Mouse (Mus musculus): Measurements from ENCODE around the gene Olfr106-ps.

Olfr106-ps gene

GRCm38 (mm10) chr17:37390093-37390492, at the start of gene Olfr106-ps:
Gene Olfr106-ps, plus strand, starts transcription at chr17:37390393.
- DNase-seq (ENCODE audit: low read depth, low spot score) = no peak

DNA sequence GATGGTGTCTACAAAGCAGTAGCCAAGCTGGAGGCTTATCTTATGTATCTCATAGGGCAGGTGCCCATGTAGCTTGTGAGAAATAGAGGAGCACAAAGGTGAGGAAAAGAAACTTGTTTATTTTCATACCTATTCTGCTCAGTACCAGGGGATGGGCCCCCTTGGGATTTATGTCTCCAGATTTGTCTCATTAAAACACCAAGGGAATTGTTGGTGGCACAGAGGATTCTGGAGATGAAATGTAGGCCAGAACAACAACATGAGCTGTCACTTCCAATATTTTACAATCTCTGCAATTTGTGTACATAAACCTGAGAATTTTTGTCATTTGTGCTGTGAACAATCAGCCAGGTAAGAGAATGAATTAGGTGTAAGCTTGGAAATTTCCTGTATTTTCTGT, 30.9 kb upstream of the Olfr106-ps start, which contains the start of gene Olfr104-ps:
TSS of gene Olfr104-ps (plus strand) at position 301 of the 400 bp plus-strand sequence.
- DNase-seq (ENCODE audit: low read depth, low spot score) = no peak

DNA sequence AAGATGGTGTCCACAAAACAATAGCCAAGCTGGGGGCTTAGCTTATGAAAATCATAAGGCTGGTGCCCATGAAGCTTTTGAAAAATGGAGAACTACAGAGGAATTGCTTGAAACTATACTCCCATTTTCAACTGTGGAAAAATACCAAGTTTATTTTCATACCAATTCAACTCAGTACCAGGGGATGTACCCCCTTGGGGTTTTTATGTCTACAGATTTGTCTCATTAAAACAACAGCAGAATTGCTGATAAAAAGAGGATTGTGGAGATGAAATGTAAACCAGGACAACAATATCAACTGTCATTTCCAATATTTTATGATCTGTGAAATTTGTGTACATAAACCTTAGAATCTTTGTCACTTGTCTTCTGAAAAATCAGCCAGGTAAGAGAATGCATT, 11.5 kb upstream of the Olfr106-ps start, which contains the start of gene Olfr105-ps:
TSS of gene Olfr105-ps (plus strand) at position 301 of the 400 bp plus-strand sequence.
- DNase-seq (ENCODE audit: low read depth, low spot score) = no peak

- DNase-seq (ENCODE audit: low read depth, low spot score) = no peak
Measured at GRCm38 (mm10) chr17:37398926-37399325, 8.7 kb downstream of the Olfr106-ps start, which contains the start of gene Olfr107. Gene Olfr107, plus strand, starts transcription at chr17:37399226.

DNA sequence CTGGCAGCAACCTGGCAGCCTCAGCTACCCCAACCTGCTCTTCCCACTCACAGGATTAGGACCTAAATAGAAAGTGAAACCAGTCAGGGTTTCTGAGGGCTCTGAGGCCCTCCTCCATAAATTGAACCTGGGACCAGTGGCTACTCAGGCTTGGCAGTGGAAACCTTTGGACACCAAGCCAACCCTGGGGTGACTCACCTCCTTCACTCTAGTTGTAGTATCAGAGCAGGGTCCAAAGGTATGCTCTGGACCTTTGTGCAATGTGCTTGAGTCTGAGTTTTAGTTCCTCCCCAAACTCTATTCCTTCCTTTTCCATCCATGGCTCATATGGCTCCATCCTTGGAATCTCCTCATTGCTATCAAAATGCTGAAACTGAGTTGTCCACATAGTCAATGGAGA, 23.2 kb downstream of the Olfr106-ps start:
- DNase-seq (ENCODE audit: low read depth, low spot score) = no peak

DNA sequence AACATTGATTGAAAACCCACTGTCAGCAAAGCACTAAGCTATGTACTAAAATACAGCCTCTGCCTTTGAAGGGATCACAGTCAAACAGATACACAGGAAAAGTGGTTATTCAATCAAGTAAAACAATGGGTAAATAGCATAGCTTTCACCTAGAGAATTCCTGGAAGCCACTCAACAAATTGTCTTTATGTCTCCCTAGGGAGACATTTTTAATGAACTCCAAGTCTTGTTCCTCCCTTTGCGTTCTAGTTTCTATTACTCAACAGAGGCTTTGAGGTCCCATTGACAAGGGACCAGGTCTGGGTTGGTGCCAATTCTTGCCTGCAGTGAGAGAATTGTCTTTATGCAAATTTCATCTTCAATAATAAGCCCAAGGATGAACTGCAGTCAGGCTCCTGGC, 55.0 kb downstream of the Olfr106-ps start, which contains the start of gene Olfr108:
TSS of gene Olfr108 (plus strand) at position 301 of the 400 bp plus-strand sequence.
- no peak for DNase-seq (ENCODE audit: low read depth, low spot score)
